Mouse (Mus musculus): ENCODE data around the gene Akap8l. TPM values are rescaled to one million over a fixed set of nuclear protein-coding genes. Genes with fewer than 3 reads are reported as not detected.

Akap8l gene
- polyA plus RNA-seq, 1 experiment from 2014 or later: 93.1 TPM

DNA sequence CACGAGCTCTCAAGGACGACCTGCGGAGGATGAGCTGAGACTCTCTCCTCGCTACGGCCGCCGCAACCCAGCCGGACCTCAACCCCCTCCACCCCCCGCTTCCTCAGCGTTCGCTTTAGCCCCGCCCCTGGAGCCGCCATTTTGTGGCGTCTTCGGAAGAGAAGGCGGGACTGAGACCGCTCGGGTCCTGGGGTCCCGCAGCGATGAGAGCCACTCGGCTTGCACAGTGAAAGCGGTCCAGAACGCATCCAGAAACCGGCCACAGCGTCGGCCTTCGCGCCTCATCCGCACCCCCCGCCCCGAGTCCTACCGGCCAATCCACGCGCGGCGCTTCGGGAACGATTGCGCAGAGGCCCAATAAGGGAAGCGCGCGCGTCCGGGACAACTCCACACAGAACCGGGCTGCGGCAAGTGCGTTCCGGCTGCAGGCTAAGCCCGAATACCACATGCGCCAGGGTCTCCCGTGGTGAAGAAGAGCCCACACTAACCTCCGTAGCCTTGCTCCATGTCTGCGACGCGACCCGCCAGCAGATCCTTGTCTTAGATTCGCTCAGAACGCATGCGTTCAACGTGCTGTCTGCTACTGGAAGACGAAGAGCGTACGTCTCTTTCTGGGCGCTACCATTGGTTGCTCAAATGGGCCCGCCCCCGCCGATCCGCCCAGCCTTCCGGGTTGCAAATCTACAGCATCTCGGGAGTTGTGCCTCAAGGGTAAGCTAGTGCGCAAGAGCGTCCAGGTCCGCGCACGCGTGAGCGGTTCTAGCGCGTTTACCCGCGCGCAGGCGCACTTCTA, 29.6 kb downstream of the Akap8l start, which contains the start of gene Akap8:
TSS of gene Akap8 (minus strand) at position 642 of the 793 bp plus-strand sequence.
- POLR2A ChIA-PET: interaction anchor here (0.6 to 1.7 kb wide), 2 partner anchors 10 to 17 kb away, joined by 3 to 6 read pairs; no protein-coding TSS in a partner anchor
- peak; percentile 89 for DNase-seq (ENCODE audit: low read depth, low spot score)
- H3K27me3 ChIP-seq: no peaks in the 10 kb centered on the region
- peak; percentile 96 for ATAC-seq
- in situ Hi-C loops (cut with MboI; ENCODE audit: low pct_unique_long_range_greater_than_20kb): no loop called here
- TF ChIP-seq CTCF (IDR thresholded peaks at IDR 0.05): no peak
- CTCF ChIA-PET: interaction anchor here (1.1 kb wide), 2 partner anchors 20 to 29 kb away, joined by 3 to 6 read pairs; no protein-coding TSS in a partner anchor

GRCm38 (mm10) chr17:32319950-32320349, 30.5 kb downstream of the Akap8l start:
- ATAC-seq (no peak), DNase-seq (ENCODE audit: low read depth, low spot score) (no peak)
- no peak for TF ChIP-seq CTCF (IDR thresholded peaks at IDR 0.05)
- H3K27me3 ChIP-seq: no peaks in the 10 kb centered on the region
- ChIA-PET CTCF (no interaction called here), POLR2A (interaction anchor here (1.7 kb wide), 1 partner anchor 16 kb away, joined by 6 read pairs; no protein-coding TSS in a partner anchor)
- in situ Hi-C loops (cut with MboI; ENCODE audit: low pct_unique_long_range_greater_than_20kb): no loop called here

- POLR2A ChIA-PET: no interaction called here
- no peaks in the 10 kb centered on the region for H3K27me3 ChIP-seq
- no peak for ATAC-seq
- in situ Hi-C loops (cut with MboI; ENCODE audit: low pct_unique_long_range_greater_than_20kb): no loop called here
- CTCF ChIA-PET: interaction anchor here (0.8 kb wide), 1 partner anchor 108 kb away, joined by 3 read pairs; no protein-coding TSS in a partner anchor
- DNase-seq (ENCODE audit: low read depth, low spot score): no peak
- TF ChIP-seq CTCF (IDR thresholded peaks at IDR 0.05): no peak
Measured at GRCm38 (mm10) chr17:32317708-32318107, 32.7 kb downstream of the Akap8l start.

- DNase-seq (ENCODE audit: low read depth, low spot score): no peak
- ATAC-seq: no peak
- H3K27me3 ChIP-seq: no peaks in the 10 kb centered on the region
- no peak for TF ChIP-seq CTCF (IDR thresholded peaks at IDR 0.05)
- in situ Hi-C loops (cut with MboI; ENCODE audit: low pct_unique_long_range_greater_than_20kb): no loop called here
- ChIA-PET CTCF (no interaction called here), POLR2A (no interaction called here)
Measured at GRCm38 (mm10) chr17:32317032-32317431, 33.4 kb downstream of the Akap8l start.

GRCm38 (mm10) chr17:32315560-32315959, 34.8 kb downstream of the Akap8l start:
- in situ Hi-C loops (cut with MboI; ENCODE audit: low pct_unique_long_range_greater_than_20kb): no loop called here
- POLR2A ChIA-PET: no interaction called here

DNA sequence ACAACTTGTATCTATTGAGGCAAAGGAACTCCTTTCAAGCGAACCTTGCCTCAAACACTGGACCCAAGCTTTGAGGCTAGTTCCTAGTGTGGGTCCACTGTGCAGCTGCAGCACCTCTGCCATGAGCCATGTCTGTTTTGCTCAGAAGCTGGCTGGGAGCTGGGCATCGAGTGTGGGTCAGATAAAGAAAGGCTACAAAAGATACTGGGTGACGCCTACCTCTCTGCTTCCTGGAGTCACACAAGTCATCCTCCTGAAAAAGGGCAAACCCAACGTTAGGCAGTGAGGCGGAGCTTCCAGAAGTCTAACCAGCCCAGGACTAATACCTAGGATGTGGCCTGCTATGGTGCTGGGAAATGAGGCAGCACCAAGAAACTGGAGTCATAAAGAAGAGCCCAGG, 36.5 kb downstream of the Akap8l start:
- POLR2A ChIA-PET: interaction anchor here (0.7 kb wide), 1 partner anchor 11 kb away, joined by 3 read pairs; no protein-coding TSS in a partner anchor
- no peak for ATAC-seq
- in situ Hi-C loops (cut with MboI; ENCODE audit: low pct_unique_long_range_greater_than_20kb): no loop called here
- TF ChIP-seq CTCF (IDR thresholded peaks at IDR 0.05): no peak
- CTCF ChIA-PET: interaction anchor here (1.0 to 1.3 kb wide), 2 partner anchors 8 to 19 kb away, joined by 3 read pairs; no protein-coding TSS in a partner anchor
- H3K27me3 ChIP-seq: no peaks in the 10 kb centered on the region
- no peak for DNase-seq (ENCODE audit: low read depth, low spot score)

More at GRCm38 (mm10) chr17:32315560-32315959, 34.8 kb downstream of the Akap8l start:
- TF ChIP-seq CTCF (IDR thresholded peaks at IDR 0.05): no peak
- ATAC-seq: no peak
- no peak for DNase-seq (ENCODE audit: low read depth, low spot score)
- H3K27me3 ChIP-seq: no peaks in the 10 kb centered on the region
- CTCF ChIA-PET: no interaction called here

DNA sequence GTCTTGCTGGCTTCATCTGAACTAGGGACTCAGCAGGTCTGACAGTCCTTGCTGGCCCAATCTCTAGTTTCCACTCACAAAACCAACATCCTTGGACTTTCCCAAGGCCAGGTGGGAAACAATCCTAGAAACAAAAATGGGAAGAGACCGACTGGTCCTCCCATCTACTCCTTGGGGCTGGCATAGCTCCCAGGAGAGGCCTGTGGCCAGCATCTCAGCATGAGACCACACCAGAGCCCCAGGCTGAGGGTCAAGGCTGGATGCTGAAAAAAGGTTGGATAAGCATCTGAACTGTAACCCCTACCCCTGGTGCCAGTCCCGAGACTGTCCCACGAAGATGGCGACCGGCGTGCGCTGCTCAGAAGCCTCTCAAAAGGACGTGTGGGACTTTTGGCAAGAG, 37.6 kb downstream of the Akap8l start:
- in situ Hi-C loops (cut with MboI; ENCODE audit: low pct_unique_long_range_greater_than_20kb): no loop called here
- no peak for TF ChIP-seq CTCF (IDR thresholded peaks at IDR 0.05)
- H3K27me3 ChIP-seq: no peaks in the 10 kb centered on the region
- ATAC-seq: no peak
- DNase-seq (ENCODE audit: low read depth, low spot score): no peak
- CTCF ChIA-PET: interaction anchor here (1.0 kb wide), 1 partner anchor 176 kb away, joined by 4 read pairs; no protein-coding TSS in a partner anchor
- POLR2A ChIA-PET: no interaction called here

GRCm38 (mm10) chr17:32307963-32308362, 42.4 kb downstream of the Akap8l start:
- no peak for ATAC-seq
- ChIA-PET POLR2A (interaction anchor here (0.5 kb wide), 1 partner anchor 9 kb away, joined by 4 read pairs; no protein-coding TSS in a partner anchor), CTCF (no interaction called here)
- DNase-seq (ENCODE audit: low read depth, low spot score): no peak
- no peaks in the 10 kb centered on the region for H3K27me3 ChIP-seq
- no peak for TF ChIP-seq CTCF (IDR thresholded peaks at IDR 0.05)
- in situ Hi-C loops (cut with MboI; ENCODE audit: low pct_unique_long_range_greater_than_20kb): no loop called here

DNA sequence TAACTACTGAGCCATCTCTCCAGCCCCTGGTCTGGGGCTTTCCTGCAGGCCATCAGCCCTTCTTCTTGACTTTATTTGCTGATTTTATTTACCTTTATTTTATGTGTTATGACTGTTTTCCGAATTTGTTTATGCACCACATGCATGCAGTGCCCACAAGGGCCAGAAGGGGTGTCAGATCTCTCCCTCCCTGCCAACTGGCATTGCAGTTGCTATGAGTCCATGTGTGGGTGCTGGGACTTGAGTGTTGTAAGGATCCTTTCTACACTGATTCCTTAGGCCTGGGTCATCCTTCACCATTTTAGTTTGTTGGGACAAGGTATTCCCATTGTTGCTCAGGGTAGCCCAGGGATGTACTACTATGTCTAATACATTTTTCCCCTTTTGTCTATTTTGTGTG, 52.3 kb downstream of the Akap8l start:
- no peak for ATAC-seq
- in situ Hi-C loops (cut with MboI; ENCODE audit: low pct_unique_long_range_greater_than_20kb): no loop called here
- ChIA-PET POLR2A (interaction anchor here (0.6 to 1.7 kb wide), 2 partner anchors 10 to 13 kb away, joined by 4 read pairs; no protein-coding TSS in a partner anchor), CTCF (no interaction called here)
- peak; percentile 40 for TF ChIP-seq CTCF (IDR thresholded peaks at IDR 0.05)
- no peak for DNase-seq (ENCODE audit: low read depth, low spot score)
- no peaks in the 10 kb centered on the region for H3K27me3 ChIP-seq

- CTCF ChIA-PET: no interaction called here
- ATAC-seq: no peak
- in situ Hi-C loops (cut with MboI; ENCODE audit: low pct_unique_long_range_greater_than_20kb): no loop called here
- H3K27me3 ChIP-seq: no peaks in the 10 kb centered on the region
- POLR2A ChIA-PET: no interaction called here
- DNase-seq (ENCODE audit: low read depth, low spot score): no peak
- no peak for TF ChIP-seq CTCF (IDR thresholded peaks at IDR 0.05)
Measured at GRCm38 (mm10) chr17:32295901-32296300, 54.5 kb downstream of the Akap8l start.

DNA sequence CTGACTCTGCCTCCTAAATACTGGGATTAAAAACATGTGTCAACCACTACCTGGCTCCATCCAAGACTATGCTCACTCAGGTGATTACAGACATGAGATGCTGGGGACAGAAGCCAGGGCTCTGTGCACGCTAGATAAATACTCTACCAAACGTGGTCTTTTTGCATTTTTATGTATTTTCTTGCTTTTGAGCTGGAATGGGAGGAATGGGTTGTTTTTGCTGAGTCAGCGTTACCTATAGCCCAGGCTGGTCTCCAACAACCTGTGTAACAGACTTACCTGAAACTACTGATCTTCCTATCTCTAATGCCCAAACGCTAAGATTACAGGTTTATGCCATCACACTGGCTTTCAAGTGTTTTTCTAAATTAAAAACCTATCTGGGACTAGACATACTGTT, 55.2 kb downstream of the Akap8l start:
- in situ Hi-C loops (cut with MboI; ENCODE audit: low pct_unique_long_range_greater_than_20kb): no loop called here
- TF ChIP-seq CTCF (IDR thresholded peaks at IDR 0.05): no peak
- DNase-seq (ENCODE audit: low read depth, low spot score): no peak
- POLR2A ChIA-PET: no interaction called here
- no peaks in the 10 kb centered on the region for H3K27me3 ChIP-seq
- CTCF ChIA-PET: interaction anchor here (1.1 kb wide), 1 partner anchor 19 kb away, joined by 3 read pairs; no protein-coding TSS in a partner anchor
- no peak for ATAC-seq
